Mouse (Mus musculus) c-Kit-positive CD71-positive TER-119-negative erythroid progenitor cells, embryonic 14.5 days (primary cell): Measurements from ENCODE around the gene Dppa3.

ENCODE experiments used
- DNase-seq: peaks from one replicate; pipeline ENCODE4 v3.0.0-alpha.2; 2013; ENCODE audit warnings: low read depth

The Dppa3 gene

GRCm38 (mm10) chr6:122626110-122626509 is at the start of gene Dppa3:
TSS of gene Dppa3 (plus strand) at chr6:122626410.
- DNase-seq, result no peak

DNA sequence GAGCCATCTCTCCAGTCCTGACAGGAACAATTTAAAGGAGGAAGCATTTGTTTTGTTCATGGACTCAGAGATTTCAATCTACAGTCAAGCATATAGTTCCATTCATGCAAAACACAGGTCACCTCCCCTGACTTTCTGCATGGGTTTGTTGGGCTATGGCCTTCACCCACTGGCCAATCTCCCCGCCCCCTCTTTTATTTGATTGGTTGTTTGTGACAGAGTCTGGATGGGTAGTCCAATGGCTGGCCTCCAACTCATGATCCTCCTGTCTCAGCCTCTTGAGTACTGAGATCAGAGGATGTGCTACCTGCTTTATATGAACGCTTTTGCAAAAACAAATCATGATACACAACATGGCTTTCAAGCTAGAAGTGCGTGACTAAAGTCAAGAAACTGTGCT is 49.2 kb upstream of the Dppa3 start:
- DNase-seq, result no peak

- DNase-seq, result no peak
Measured at GRCm38 (mm10) chr6:122579086-122579485, 47.1 kb upstream of the Dppa3 start.

DNA sequence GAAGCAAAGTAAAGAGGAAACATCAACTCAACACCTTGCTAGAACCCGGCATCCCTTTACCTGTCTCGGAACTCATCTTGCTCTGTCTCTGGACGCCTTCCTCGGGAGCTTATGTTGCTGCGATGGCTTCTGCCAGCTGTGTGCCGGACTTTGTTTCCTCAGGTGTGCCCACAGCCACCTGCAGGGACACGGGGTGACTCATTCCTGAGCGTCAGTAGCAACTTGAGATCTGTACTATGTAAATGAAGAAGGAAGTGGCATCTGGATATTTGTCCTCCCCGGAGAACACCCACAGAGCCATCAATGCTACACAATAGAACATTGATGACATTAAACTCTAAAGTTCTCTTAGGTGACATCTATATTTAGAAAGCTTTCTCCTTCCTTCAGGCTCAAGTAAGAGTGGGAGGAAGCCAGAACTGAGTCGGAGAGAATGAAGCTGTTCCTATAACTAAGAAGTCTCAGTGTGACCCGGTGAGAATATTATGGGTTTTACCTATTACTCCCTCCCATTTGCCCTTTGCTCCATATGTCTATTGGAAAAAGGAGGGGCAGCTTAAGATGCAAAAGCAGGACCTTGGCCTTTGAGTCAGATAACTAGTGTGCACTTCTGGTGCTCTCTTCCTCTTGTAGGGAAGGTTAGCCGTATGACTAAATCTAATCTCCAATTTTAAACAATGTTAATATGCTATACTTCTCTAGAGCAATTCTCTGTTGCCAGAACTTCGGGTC is 35.0 kb upstream of the Dppa3 start:
- no peak for DNase-seq

GRCm38 (mm10) chr6:122592905-122593304 is 33.3 kb upstream of the Dppa3 start:
- no peak for DNase-seq

- DNase-seq, result no peak
Measured at GRCm38 (mm10) chr6:122595637-122596036, 30.6 kb upstream of the Dppa3 start.

- no peak for DNase-seq
Measured at GRCm38 (mm10) chr6:122596608-122597007, 29.6 kb upstream of the Dppa3 start.

DNA sequence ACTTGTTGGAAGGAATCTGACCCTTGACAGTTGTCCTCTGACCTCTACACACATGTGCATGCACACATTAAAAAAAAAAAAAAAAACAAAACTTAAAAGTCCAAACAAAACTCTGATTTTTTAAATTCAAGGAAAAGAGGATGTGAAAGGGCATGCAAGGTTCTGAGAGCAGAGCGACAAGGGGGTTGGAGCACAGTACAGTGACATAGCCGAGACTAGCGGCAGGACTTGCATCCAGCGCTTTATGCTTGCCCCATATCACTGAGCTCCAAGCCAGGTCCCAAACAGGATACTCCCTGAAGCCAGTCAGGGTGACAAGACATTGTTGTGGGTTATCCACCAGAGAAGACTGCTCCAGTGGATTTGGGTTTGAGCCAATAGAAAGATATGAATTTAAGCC is 28.2 kb upstream of the Dppa3 start:
- no peak for DNase-seq

DNA sequence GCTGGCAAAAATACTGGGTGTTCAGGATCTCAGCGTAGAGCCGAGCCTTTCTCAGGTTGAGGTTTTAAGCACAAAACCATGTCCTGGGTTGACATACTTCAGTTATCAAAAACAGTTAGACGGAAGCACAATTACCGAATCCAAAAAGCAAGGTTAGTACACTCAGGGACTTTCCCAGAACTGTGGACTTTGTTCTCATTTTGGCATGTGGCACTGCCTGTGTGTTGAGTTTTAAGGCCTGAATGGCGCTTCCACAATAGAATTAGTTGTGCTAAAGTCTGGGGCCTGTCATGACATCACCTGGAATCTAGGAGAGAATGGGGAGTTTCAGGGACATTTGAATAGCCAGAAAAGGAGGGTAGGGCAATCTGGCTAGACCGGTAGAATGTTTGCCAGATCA is 27.8 kb upstream of the Dppa3 start:
- DNase-seq, result no peak

- no peak for DNase-seq
Measured at GRCm38 (mm10) chr6:122599054-122599737, 27.0 kb upstream of the Dppa3 start.

- DNase-seq, result no peak
Measured at GRCm38 (mm10) chr6:122600066-122600646, 26.1 kb upstream of the Dppa3 start.

DNA sequence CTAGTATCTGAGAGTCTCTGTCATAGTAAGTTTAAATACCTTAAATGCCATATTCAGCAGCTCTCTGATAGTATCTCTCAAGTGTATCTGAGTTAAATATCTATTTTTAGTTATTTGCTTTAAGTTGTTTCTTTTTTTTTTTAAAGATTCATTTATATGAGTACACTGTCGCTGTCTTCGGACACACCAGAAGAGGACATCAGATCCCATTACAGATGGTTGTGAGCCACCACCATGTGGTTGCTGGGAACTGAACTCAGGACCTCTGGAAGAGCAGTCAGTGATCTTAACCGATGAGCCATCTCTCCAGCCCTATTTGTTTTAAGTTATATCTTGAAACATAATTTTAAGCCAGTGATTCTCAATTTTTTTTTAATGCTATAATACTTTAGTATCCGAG is 25.2 kb upstream of the Dppa3 start:
- DNase-seq, result no peak

GRCm38 (mm10) chr6:122601615-122602014 is 24.6 kb upstream of the Dppa3 start:
- no peak for DNase-seq

- peak; percentile 75 for DNase-seq
Measured at GRCm38 (mm10) chr6:122602242-122602991, 23.8 kb upstream of the Dppa3 start, which contains the start of gene Apobec1. TSS of gene Apobec1 (minus strand) at chr6:122602444.

- DNase-seq, result no peak
Measured at GRCm38 (mm10) chr6:122602992-122603322, 23.3 kb upstream of the Dppa3 start.

DNA sequence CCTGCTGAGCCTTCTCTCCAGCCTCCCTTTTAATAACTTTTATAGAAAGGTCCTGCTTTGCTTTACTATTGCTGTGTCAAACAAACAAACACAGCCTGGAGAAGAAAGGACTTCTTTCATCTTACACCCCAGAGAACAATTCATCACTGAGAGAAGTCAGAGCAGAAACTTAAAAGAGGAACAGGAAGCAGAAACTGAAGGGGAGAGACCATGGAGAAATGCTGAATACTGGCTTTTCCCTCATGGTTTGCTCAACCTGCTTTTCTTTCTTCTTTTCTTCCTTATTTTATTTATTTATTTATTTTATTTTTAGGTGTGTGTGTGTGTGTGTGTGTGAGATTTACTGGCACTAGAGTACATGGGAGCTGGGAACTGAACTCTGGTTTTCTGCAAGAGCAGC is 21.9 kb upstream of the Dppa3 start:
- DNase-seq, result no peak

GRCm38 (mm10) chr6:122605483-122605882 is 20.7 kb upstream of the Dppa3 start:
- no peak for DNase-seq

- no peak for DNase-seq
Measured at GRCm38 (mm10) chr6:122606661-122607060, 19.5 kb upstream of the Dppa3 start.

DNA sequence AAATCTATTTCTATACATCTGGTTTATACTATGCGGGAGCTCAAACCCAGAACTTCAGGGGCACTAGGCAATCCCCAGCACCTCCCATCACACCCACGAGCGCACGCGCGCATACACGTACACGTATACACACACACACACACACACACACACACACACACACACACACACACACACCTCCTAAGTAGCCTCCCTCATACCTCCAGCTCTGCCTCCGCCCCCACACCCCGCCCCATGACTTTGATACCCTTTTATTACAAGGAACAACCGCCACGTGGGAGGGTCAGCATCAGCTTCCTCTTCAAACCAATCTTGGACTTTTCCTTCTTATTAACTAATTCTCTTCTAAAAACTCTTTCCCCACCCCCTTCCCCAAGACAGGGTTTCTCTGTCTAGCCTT is 18.5 kb upstream of the Dppa3 start:
- no peak for DNase-seq

- no peak for DNase-seq
Measured at GRCm38 (mm10) chr6:122608434-122609376, 17.5 kb upstream of the Dppa3 start.

GRCm38 (mm10) chr6:122609377-122609728 is 16.9 kb upstream of the Dppa3 start:
- DNase-seq, result no peak

DNA sequence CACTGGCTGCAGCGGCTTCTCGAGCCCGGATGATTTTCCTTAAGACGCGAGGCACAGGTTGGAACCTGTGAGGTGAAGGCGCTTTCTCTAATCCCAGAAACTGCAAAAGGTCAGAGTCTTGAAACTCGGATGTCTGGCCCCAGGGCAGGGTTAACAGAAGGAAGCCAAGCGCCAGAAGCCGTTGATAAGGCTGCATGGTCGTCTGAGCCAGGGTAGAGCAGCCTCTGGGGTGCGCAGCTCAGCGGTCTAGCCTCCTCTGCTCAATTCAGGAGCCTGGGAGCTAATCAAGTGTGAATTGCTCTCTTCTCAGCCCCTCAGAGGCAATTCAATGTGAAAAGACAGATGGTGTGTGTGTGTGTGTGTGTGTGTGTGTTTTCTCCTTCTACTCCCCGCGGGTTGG is 16.4 kb upstream of the Dppa3 start, which contains the start of gene Gdf3:
Gene Gdf3 (minus strand): TSS at position 317 of the 400 bp plus-strand sequence.
- DNase-seq, result no peak
